Mouse (Mus musculus) cerebral cortex, adult 2 months (tissue): ENCODE results near the gene P4ha2.

Experiments
- whole genome bisulfite sequencing: fragments of 180-500 bp; shearing (Covaris S2); methylation state at CpG from one replicate; pipeline ENCODE4 v1.1.7; 2018; 5-methylcytosine and 5-hydroxymethylcytosine counted together

P4ha2 gene

DNA sequence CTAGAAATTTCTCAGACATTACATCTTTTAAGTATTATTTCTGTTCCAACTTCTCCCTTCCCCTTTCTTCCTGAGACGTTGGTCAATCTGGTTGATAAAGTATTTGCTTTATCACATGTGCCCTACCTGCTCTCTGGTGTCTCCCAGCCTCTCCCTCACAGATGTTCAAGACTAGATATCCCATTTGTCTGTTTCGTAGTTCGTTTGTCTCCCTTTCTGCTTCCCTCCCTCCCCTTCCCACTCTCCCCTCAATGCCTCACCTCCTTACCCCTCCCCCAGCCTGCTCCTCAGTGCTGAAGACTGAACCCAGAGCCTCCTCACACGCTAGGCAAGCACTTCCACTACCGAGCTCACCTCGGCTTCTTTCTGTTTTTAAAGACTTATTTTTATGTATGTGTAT is 35.0 kb downstream of the P4ha2 start:
- 83% methylated on average over 6 of the region's 6 CpGs for WGBS

DNA sequence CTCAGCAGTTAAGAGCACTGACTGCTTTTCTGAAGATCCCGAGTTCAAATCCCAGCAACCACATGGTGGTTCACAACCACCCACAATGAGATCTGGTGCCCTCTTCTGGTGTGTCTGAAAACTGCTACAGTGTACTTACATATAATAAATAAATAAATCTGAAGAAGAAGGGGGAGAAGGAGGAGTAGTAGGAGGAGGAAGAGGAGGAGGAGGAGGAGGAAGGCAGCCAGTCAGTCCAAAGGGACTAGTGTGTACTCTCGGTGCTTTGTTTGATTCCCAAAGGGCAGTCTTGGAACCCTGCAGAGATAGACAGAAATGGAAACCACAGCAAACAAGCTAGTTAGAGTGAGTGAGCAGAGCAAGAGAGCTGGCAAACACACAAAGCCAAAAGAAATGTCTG is 40.3 kb downstream of the P4ha2 start:
- WGBS = 45% methylated on average over 2 of the region's 2 CpGs

DNA sequence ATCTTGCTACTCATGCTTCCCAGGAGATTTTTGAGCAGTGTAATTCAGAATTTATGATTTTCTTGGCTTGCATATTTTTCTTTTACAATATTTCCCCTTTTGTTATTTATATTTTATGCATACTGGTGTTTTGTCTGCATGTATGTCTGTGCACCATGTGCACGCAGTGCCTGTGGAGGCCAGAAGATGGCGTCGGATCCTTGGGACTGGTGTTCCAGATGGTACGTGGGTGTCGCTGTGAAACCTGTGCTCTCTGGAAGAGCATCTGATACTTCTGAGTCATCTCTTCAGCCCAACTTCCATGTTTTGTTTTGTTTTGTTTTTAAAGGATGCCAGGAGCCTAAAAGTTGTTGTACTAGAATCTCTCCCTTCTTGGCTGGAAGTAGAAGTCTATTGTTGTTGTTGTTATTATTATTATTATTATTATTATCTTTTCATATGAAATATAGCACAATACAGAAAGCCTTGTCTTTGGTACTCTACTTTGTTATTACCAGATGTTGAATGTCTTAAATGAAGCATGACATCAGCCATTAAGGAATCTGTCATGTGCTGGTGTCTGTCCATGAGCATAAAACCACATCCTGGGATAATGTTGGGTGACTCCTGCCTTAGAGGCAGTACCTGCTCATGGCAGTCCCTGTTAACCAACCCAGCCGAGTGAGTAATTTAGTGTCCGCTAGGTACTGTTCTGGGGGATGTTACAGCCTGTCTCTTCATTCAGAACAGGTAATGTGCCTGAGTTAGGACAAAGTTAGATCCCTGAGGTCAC is 41.5 kb downstream of the P4ha2 start:
- WGBS = 80% methylated on average over 7 of the region's 7 CpGs

DNA sequence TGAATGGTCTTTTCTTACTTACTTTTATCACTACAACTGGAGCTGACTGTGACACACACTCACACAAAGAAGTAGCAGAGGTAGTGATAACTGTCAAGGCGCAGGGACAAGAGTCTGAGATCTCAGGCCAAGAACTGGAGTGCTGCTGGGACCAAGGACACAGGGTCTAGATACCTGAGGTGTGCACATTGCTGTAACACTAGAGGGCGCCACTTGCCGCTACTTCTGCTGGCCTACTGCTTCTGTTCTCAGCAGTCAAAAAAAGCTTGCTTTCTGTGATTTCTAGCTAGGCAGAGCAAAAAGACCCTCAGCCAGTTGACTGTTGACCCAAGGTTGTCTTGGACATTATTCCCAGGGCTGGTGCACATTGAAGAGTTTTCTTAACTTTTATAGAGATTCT is 45.0 kb downstream of the P4ha2 start:
- WGBS = 32% methylated on average over 3 of the region's 3 CpGs

DNA sequence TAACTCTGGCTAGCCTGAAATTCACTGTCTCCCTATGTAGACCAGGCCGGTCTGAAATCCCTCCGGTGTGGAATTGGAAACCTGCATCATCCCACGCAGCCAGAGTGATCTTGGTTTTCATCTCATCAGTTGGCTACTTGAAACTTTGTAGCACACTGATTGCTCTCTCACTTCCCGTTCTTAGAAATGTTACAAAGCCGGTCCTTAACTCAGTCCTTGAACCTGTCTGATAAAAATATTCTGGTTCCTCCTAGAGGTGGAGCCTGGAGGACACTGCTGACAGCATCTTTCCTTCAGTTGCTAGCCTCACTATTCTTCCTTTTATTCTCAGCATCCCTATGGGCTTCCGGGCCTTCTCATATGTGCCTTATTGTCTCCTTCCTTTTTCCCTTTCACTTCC is 46.1 kb downstream of the P4ha2 start:
- 66% methylated on average over 6 of the region's 6 CpGs for WGBS

DNA sequence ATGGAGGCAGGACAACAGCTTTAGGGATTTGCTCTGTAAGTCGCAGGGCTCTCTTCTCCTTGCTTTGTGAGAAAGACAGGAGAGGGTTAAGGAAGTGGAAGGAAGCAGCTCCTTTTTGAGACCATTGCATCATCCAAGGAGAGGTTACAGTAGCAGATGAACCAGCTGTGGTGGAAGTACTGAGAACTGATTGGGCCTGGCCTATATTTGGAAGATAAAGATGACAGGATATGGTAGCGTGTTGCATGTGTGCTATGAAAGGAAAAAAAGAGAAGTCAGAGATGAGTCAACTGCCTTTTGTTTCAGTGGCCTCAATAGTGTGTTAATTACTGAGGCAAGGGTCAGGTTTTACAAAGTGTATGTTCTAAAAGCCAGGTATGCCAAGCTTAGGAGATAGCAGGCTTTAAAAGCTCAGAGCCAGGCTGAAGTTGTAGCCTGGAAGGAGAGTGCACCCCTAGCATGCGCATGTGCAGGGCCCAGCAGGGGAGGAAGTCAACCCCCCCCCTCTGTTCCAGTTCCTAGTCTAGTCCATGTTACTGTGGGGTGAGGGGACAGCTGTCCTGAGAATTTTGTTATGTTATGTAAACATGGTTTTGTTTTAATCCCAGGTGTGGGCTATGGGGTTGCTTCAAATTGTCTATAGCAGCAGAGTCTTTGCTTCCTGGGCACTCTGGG is 50.0 kb downstream of the P4ha2 start:
- 86% methylated on average over 3 of the region's 3 CpGs for WGBS

DNA sequence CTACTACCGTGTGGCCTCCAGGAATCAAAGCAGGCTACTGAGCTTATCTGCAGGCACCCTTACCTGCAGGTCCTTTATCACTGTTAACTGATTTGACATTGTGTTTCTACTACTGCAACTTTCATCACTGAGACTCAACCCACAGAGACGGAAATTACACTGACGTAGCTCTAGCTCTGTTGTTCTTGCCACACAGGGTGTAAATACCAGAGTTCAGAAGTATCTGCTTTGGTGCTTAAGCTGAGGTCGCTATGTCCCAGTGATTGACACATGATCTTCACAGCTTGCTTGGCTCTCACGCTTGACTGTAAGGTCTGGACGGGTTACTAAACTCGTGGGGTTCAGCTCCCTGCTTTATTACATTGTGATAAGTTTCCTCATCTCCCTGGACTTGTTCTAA is 51.2 kb downstream of the P4ha2 start:
- 69% methylated on average over 7 of the region's 7 CpGs for WGBS

DNA sequence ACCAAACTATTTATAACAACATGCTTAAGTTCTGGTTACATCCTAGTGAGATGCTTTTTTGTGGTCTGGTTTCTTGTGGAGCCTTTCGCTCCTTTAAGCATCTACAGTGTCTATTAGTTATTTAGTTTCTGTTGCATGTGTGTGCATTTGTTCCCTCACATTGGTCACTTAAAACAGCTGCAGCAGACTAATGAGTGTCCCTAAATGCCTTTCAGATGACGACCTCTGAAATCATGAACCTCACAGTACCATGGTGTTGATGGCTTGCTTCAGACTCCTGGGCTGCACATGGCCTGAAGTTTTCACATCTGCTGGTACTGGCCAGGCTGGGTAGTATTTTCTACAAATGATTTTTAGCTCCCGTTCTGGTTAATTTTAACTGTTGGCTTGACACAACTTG is 53.1 kb downstream of the P4ha2 start:
- 85% methylated on average over 3 of the region's 3 CpGs for WGBS

DNA sequence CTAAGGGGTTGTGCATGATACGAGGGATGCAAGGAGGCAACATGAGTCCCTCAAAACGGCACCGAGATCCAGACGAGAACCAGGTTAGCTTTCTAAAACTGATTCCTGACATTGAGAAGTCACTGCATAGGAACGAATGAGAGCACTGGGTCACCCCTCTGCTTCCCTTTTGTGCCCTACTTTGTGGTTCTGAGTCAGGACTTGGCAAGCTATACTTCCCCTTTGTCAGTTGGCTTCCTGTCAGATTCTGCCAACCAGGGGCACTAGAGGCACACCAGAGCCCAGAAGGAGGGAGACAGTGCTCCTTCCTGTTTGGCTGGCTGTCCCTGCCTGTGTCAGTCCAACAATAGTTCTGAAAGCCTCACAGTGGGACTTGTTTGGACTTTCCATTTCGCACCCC is 56.0 kb downstream of the P4ha2 start:
- 62% methylated on average over 6 of the region's 6 CpGs for WGBS

DNA sequence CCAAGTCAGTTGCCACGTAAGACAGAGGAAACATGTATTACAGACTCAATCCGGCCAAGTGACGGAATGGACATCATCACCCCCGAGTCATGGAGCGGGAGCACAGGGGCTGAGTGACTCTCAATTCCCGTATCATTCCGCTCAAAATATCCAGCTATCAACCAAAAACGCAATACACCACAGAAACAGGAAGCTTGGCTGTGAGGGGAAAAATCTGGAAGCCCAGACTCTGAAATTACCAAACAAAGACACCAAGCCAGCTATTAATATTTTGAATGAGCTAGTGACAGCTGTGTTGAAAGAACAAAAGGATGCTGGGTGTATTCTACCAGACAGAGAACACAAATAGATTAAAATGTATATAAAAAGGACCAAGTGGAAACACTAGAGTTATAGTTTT is 57.7 kb downstream of the P4ha2 start:
- 78% methylated on average over 8 of the region's 8 CpGs for WGBS

DNA sequence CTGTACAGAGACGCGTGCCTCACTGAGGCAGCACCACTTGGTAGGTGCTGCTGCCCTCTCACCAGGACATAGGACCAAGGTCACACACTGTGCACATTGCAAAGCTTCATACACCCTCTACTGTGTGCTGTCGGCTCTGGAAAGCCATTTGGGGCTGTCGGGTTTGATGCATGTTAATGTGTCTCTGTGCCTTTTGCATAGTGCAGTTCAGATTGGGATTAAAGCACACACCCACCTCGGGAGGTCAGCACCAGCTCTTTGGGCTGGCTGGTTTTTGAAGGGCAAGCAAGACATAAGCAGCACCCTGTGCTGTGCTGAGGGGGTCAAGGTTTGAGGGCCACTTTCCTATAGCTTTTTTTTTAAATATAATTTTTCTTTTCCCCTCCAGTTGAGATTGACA is 60.5 kb downstream of the P4ha2 start:
- 83% methylated on average over 5 of the region's 5 CpGs for WGBS

DNA sequence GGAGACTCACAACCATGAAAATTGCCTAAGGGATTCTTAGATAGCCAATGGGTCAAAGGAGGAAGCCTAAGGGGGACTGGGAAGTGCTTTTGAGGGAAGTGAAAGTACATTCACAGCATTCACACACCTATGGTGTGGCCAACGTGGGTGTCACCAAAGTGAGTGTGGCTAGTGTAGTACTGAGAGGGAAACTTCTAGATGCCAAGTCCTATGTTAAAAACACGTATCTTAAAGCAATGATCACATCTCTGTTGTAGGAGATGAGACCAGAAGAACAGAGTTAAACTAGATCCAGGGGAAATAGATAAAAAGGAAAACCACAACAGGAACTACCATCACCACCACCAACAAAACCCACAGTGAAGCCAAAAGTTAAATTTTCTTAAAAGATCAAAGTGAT is 61.0 kb downstream of the P4ha2 start:
- WGBS = 76% methylated on average over 2 of the region's 2 CpGs

DNA sequence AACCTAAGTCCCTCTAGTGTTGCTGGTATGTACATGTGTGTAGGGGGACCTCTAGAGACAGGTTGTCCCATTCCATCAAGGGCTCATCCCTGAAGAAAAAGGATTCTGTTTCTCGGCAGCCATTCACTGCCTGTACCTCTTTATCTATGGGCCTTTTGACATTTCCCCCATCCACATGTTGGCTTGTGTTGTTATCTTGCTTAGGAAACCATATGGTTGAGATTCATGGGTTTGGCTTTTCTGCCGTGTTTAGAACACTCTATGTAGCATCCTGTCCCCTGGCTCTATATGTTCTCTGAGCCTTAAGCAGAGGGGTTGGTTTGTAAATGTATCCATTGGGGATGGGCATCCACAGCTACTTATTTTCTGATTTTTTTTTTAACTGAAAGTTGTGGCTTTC is 61.6 kb downstream of the P4ha2 start:
- 79% methylated on average over 2 of the region's 2 CpGs for WGBS

DNA sequence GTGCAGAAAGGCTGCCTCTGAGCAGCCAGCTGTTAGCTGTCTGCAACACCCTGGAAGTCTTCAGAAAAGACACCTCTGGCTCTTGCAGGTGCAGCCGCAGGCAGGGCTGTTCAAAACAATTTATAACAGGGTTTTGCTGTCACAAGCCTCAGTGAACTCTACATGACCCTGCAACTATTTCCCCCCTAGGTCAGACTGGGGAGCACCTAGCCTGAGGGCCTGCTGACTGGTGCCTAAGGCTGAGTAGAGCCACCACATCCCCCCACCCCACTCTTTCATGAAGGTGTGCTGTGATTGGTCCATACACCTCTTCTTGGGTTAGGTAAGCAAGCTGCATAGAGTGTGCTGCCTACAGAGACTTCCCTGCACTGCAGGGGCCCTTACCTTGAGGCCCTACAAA is 63.1 kb downstream of the P4ha2 start:
- 95% methylated on average over 1 of the region's 1 CpGs for WGBS

DNA sequence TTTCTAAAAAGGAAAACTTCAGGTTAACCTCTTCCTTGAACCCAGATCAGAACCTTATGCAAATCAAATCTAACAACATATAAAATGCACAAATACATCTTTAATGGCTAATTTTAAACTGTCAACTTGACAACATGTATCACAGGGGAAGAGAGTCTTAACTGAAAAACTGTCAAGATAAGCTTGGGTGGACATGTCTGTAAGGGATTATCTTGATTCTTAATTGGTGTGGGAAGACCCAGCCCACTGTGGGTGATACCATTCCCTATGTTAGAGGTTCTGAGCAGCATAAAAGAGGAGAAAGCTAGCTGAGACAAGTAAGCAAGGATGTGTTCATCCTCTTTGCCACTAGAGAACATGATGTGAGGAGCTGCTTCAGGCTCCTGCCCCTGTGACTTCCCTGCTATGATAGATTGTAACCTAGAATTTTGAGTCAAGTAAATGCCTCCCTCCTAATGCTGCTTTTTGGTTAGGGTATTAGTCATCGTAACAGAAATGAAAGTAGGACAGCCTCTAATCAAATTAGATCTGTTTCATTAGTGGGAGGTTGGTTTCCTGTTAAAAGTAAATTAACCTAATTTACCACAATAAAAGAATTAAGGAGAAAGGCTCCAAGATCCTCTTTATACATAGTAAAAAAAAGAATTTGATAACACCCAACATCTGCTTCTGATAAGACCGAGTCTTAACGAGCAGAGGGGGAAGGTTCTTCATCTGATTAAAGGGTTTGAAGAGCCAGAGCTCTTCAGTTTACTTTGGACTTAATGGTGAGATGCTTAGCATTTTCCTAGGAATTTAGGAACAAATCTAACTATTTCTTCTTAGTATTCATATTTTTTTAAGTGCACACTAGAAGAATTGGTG is 69.8 kb downstream of the P4ha2 start:
- 76% methylated on average over 3 of the region's 3 CpGs for WGBS

DNA sequence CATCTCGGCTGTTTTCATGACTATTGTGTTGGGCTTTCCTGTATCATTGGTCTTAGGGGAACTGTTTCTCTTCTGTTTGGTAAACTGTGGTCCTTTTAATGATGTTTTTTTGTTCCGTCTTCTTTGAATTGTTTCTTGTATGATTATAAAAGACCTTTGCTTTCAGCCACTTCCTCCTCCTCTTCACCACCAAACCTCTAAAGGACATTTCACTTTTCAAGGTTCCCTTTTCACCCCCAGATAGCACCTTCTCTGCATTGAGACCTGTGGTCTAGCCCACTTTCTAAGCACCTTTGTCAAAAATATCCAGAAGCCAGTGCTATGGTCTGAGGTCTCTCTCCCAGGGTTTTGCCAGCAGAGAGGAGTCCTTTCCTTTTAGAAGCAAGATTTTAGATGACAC is 71.3 kb downstream of the P4ha2 start:
- WGBS = 65% methylated on average over 2 of the region's 2 CpGs

DNA sequence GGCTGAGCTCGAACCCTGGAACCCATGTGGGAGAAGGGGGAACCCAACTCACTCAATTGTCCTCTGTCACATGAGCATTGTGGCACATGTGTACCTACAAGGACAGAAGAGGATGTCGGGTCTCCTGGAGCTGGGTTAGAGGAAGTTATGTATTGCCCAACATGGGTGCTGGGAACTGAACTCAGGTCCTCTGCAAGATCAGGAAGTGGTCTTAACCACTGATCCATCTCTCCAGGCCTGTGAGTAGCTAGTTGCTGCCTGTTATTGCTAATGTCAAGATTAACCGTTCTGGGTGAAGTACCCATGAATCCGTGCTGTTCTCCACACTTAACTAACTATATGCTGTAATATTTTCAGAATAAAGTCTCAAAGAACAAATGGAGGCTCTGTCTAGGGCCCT is 74.3 kb downstream of the P4ha2 start:
- 93% methylated on average over 4 of the region's 4 CpGs for WGBS

DNA sequence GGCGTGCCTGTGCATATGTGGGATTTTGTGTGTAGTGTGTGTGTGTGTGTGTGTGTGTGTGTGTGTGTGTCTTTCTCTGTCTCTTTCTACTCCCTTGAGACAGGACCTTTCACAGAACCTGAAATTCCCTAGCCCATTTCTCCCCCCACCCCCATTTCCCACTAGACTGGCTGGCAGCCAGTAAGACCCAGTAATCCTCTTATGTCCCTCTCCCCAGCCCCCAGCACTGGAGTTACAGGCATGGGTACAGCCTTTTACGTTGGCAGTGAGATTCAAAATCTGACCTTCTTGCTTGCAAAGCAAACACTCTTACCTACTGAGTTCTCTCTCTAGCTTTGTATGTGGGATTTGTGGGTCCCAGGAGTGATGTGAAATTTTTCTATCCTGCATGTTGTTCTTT is 75.0 kb downstream of the P4ha2 start:
- 77% methylated on average over 2 of the region's 2 CpGs for WGBS
